Mouse (Mus musculus): ENCODE results near the gene Pcyt1a.

Gene Pcyt1a

DNA sequence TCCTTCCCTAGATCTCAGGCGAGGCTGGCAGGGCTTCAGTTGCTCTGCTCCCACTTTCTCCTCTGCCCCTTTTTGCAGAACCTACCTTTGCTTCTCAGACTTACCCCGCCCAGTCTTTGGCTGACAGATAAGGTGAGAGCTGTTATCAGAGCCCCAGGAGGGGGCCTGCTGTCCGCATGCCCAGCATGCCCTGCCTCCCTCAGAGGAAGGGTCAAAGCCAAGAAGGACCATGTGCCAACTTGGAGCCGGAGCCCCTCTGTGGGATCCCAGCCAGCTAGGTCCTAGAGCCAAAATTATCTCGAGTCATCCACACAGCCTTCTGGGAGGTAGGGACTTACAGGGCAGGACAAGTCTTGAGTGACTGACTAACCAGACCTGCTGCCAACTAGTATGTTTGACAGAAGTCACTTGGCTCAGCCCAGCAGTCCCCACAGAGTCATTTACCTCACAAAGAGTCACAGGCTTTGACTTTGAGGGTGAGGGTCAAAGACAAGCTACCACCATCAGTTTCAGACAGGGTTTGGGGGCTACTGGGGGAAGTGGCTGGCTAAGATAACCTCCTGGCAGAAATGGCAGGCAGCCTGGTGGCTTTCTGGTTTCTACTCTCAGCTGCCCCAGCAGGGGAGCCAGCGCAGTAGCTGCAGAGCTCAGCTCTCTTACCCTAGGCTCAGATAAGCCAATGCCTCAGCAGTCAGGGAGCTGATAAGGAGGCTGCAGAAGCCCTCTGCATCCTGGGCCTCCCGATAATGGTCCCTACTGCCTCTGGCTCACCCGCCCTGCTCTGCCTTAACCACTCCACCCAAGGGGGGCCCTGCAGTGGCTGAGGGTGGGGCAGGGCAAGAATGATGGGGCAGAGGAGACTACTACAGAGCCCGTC is 78.6 kb downstream of the Pcyt1a start:
- no peak for DNase-seq (ENCODE audit: low spot score in 2 of 2)

DNA sequence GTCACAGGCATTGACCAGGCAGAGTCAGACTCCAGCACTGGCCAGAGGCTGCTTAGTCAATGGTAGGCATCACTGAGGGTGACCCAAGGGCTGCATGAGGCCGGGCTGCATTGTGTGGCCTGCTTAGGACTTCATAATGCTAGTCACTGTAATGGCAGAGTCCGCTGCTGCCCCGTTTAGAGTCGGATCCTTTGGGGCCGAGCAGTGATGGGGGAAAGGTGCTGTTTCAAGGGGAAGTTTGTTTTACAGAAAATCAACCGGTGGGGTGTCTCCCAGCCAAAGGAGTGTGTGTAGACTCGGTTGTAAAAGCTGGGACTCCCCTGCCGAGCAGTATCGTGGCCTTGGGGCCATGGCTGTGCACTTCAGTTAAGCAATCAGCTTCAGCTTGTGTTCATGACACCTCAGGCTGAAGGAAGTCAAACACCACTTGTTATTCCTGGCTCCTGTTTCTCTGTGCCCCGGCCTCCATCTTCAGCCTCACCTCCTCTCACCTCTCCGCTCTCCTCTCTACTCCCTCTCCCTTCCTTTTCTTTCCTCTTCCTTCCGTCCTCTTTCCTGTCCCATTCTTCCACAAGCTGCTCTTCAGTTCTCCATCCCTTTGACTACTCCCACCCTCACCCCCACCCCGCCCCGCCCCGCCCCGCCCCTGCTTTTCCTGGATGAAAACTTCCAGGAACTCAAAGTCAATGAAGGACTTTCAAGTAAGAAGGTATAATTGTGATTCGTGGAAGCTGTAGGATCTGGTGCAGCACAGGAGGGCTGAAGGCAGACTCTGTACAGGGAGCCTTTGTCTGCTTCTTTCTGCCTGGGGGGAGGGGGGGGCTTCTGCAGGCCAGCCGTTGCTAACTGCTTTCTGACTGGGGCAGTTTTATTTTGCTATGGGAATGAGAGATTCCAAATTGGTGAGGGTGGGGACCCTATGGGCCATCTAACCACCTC is 79.9 kb downstream of the Pcyt1a start:
- no peak for DNase-seq (ENCODE audit: low spot score in 2 of 2)

DNA sequence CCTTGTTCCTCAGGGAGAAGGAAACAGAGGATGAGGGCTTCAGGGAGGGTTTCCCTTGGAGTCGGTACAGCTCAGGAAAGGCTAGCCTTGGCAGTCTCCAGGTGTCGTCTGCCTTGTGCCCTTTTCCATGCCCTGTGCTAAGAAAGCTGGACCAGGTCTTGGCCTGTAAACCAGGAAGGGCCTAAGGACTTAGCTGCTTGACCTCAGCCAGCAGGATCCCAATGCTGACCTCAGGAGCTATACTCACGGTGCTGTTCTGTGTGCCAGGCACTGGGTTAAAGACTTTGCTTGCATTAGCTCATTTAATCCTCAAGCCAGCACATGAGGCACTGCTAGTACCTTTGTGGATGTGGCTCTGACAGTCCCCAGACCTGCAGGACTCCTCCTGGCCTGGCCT is 80.6 kb downstream of the Pcyt1a start:
- DNase-seq (ENCODE audit: low spot score in 2 of 2) = no peak

DNA sequence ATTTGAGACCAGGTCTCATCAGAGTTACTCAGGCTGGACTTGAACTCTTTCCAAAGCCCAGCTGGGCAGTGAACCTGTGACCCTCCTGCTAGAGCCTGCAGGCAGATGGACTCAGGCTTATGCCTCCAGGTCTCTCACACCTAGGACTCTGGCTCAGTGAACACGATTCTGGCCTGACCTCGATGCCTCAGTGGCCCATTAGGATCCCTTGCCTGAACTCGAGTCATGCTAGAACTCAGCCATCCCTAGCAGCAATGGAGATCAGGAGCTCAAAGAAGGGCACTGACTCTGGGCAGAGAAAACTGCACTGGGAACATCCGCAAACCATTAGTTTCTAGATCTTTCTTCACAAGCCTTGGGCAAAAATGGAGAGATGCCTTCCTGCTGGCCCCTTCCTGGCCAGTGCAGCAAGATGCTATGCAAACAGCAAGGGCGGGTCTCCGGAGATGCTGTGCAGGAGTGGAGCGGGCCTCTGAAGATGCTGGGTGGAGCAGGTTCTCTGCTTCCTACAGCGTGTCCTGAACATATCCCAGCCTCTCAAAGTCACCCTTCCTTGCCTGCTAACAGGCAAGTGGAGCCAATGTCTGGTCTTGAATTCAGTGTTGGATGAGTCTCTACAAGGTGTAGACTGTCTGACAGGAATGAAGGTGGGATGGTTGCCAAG is 81.2 kb downstream of the Pcyt1a start:
- no peak for DNase-seq (ENCODE audit: low spot score in 2 of 2)

DNA sequence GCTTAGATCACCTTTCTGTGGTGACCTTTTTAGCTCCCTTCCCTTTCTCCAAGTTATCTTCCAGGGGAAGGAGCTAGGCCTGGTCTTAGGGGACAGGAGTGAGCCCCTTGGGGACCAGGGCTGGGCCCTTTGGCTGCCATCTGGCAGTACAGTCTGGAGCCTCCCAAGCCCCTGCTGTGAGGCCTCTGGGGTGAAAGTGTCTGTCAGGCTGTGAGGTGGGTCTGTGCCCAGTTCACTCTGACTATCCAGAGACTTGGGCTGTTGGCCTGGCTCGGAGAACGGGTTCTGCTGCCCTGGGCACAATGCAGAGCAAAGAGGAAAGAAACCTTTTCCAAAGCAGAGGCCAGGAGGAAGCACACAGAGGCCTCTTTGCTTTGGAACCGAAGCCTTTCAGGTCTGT is 82.2 kb downstream of the Pcyt1a start:
- DNase-seq (ENCODE audit: low spot score in 2 of 2) = no peak

DNA sequence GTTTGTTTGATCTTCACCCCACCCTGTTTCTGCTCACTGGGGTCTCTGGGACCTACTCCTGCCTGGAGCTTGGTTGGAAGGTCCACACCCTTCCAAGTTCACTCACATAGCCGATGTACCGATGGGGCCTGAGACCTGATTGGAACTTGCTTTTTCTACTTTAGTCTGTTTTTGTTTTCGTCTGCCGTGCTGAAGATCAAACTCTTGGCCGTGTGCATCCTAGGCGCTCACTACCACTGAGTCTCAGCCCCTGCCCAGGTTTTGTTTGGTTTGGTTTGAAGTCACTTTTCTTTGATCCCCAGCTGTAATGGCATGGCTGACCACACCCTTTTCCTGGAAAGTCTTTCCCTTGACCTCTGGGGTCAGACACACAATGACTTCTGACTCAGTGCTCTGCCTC is 82.7 kb downstream of the Pcyt1a start:
- no peak for DNase-seq (ENCODE audit: low spot score in 2 of 2)

DNA sequence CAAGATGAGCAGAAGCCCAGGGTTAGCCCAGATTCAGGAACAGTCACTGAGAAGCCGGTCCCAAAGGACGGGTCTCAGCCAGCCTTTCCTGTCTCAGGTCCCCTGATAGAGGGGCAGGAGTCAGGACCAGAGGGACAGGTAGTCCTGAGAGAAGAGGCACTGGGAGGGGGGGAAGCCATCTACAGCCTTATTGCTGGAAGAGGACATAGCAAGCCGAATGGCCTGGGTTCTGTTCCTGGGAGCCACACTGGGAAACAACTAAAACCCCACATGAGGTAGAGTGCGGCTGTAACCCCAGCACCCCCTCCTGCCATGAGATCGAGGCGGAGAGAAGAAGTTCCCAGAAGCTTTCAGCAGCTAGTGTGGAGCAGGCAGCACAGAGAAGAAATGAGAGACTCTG is 83.2 kb downstream of the Pcyt1a start:
- no peak for DNase-seq (ENCODE audit: low spot score in 2 of 2)

DNA sequence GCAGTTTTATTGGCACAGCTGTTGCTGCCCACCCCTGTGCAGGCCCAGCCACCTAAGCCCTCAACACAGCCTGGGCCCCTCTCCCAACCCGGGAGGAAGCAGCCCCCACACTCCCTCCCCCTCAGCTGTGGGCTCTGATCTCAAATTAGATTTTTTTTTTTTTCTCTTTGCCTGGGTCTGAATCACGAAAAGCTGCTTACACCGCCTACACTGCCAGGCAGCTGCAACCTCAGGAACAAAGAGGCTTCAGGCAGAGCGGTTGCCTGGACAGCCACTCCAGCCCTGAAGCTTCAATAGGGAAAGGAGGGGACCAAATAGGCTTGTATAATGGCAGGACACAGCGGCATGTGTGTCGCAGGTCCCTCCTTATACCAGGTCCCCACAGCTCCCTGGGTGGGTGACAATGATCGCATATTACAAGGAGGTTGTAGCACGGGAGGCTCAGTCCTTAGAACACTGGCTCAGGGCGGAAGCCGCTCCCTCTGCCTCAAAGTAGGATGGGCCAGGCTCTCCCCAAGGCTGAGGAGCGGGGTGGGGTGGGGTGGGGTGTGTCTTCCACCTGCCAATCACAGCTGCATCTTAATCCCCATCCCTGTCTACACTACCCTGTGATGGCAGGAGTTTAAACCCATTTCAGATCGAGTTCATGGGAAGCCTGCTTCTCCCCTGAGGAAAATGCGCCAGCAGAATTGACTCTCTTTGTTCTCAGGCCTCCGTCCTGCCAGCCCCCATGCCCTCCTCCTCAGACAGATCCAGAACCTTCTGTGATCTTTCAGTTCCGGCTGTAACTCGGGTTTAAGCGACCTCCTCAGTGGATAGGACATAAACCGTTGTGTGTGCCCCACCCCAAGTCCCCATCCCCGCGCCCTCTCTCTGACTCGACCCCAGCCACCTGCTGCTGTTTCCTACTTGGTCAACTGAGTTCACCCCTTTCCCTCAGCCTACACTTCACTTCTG is 85.6 kb downstream of the Pcyt1a start:
- DNase-seq (ENCODE audit: low spot score in 2 of 2) = no peak

DNA sequence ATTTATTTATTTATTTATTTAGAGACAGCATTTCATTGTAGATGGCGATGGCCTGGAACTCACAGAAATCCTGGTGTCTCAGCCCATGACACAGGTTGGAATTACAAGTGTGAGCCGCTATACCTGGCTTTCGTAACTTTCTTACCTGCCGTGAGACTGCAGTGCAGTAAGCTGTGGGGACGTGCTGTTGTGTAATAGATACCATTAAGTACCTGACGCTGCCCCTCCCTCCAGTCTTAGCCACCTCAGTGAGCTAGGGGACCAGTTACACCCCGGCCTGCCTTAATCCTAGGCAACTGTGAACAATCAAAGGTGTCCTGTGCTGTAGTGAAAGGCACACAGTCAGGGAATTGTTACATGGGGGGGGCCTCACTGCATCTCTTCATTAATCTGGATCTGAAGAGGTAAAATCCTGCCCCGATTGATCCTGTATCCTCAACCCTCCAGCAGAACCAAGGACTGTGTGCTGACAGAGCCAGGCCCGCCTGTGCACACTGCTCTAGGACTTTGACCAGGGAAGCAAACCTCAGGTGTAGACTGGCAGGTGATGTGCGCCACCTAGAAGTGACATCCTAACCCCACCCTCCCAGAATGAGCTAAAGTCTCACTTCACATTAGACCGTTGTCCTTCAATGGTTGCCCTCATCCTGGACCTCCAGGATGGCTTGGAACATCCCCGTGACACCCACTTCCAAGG is 87.2 kb downstream of the Pcyt1a start:
- DNase-seq (ENCODE audit: low spot score in 2 of 2) = no peak

DNA sequence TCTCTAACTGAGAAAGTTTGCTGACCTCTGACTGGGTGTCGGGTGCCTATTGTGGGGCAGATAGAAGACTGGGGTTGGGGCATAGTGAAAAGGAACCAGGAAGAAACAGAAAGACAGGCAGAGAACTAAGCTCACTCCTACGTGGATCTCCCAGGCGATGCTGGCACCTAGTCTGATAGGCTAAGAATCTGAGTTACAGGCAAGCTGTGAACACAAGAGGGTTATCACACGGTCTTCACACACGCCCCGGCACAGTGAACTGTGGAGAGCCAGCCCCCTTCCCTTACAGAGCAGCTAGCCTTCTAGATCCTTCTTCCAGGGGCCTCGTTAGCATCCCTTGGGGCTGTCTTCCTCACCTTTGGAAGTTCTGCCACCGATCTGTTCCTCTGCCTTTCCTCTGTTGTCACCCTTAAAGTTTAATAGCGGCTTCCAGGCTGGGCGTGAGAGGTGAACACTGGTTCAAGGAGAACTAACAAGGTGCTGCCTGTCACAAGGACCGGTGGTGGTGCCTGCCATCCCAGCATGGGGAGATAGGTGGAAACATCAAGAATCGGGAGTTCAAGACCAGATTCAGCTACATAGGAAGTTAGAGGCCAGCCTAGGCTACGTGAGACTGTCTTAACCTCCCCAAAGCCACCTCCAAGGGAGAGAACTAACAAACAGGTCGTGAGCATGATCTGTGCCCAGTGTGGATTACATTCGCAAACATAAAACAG is 89.1 kb downstream of the Pcyt1a start:
- DNase-seq (ENCODE audit: low spot score in 2 of 2) = no peak

DNA sequence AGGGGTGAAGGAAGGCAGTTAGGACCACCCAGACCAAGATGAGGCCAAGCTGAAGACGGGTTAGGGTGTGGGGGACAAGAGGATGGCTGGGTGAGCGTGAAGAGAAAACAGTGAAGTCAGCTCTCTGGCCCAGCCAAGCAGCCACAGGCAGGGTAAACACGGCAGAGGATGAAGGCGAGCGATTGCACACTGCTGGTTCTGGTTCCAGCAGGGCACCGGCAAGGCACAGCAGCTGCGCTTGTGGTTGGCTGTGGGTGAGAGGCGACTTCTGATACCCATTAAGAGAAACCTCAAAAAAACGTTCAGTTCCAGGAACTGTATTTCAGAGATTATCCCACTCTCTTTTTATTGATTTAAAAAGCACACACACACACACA is 89.6 kb downstream of the Pcyt1a start:
- DNase-seq (ENCODE audit: low spot score in 2 of 2) = peak; percentile 45 to 59

DNA sequence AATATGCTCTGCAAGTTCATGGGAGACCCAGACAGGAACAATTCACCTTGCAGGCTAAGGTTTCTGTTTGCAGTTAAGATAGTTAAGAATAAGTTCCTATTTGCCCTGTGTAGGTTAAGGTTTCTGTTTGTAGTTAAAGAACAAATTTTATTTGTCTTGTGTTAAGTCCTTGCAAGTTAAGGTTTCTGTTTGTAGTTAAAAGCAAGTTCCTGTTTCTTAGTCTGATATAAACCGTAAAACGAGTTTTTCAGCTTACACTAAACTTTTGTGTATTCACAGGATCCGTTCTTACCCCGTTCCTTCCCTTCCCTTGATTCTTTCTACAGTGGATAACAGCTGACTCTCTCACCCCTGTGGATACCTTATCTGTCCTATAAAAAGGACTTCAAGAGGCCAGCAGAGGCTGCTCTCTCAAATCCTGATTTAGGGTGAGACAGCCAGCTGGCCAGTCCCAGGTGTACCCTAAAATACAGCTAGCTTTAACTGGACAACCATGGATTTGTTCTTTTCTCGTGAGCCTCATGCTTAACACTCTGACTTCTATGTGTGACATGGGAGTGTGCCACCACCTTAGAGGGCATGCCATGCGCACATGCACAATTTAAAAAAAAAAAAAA is 92.0 kb downstream of the Pcyt1a start:
- no peak for DNase-seq (ENCODE audit: low spot score in 2 of 2)

DNA sequence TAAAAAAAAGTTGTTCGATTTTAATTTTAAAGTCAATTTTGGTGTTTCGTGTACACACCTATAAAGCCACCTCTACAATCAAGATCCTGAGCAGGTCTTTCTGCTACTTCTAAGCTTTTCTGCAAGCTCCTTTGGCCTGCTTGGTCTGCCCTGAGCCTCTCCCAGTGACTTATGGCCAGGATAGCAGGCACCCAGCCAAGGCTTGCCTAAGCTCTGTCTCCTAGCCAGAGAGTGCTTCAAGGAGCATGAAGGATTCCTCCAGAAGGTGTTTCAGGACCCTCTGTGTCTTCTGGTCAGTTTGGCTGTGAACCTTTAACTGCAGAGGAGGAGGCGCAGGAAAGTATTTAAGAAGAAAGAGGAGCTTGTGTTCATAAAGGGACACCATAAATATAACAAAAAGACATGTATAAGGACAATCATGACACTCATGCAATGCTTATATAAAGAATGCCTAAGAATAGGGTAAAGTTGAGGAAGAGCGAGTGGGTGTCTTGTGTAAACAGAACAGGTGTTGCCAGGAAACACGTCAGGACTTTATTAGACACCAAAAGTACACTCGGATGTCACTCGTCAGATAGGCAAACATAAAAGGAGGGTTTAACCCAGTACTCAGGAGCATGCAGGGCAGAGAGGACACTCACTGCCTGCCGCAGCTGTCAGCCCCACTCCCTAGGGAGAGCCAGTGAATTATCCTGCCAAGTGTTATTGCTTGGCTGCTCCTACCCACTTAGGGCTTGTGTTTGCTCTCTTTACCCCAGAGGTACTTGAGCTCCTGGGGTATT is 92.9 kb downstream of the Pcyt1a start:
- no peak for DNase-seq (ENCODE audit: low spot score in 2 of 2)

DNA sequence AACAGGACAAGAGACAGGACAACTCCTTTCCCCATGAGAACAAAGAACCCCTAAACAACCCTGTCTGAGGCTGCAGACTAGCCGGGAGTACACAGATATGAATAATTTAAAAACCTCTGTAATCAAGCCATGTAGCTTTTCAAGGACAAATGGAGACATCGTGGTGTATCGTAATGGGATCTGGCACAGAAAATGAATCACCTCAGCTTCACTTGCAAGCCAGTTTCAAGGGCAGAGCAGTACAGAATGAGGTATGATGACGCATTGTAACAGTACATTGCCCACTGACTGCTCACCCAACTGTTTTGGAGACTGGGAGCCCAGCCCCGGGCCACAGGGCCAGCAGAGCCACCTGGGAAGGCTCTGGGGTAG is 93.5 kb downstream of the Pcyt1a start:
- DNase-seq (ENCODE audit: low spot score in 2 of 2) = no peak
